Mouse (Mus musculus) CH12.LX (cell line): Measurements from ENCODE around the gene Cdipt. TPM values are rescaled to one million over a fixed set of nuclear protein-coding genes. Genes with fewer than 3 reads are reported as not detected.

ENCODE experiments used
- DNase-seq: peaks from one replicate; pipeline ENCODE4 v3.0.0-alpha.2; 2013; ENCODE audit errors: extremely low read depth
- H3K27ac ChIP-seq: 2 replicates; pipeline ENCODE4 v1.5.1; 2012; ENCODE audit warnings: low read depth, mild to moderate bottlenecking, control low read depth, moderate library complexity; ENCODE audit not compliant: insufficient read depth
- H3K27me3 ChIP-seq: replicated peaks from 2 replicates; pipeline ENCODE3; 2012; ENCODE audit warnings: inconsistent platforms
- H3K36me3 ChIP-seq, 2 experiments: replicated peaks in 1 of 2; 2 replicates each; pipeline versions ENCODE3 to v1.6.1; 2012; ENCODE audit warnings: inconsistent platforms in 1 of 2, low read length in 1 of 2, mild to moderate bottlenecking in 1 of 2, mixed read lengths in 1 of 2, moderate library complexity in 1 of 2; ENCODE audit not compliant: control insufficient read depth in 1 of 2, insufficient read depth in 1 of 2
- H3K4me1 ChIP-seq, 2 experiments: 2 replicates each; pipeline ENCODE4 v1.6.1; 2012; ENCODE audit warnings: inconsistent platforms in 1 of 2, moderate library complexity in 1 of 2; ENCODE audit not compliant: insufficient read depth in 2 of 2, control insufficient read depth in 1 of 2
- H3K4me2 ChIP-seq: 2 replicates; pipeline ENCODE4 v1.6.1; 2012; ENCODE audit warnings: low read depth, mild to moderate bottlenecking, control low read depth; ENCODE audit not compliant: poor library complexity, insufficient read depth, severe bottlenecking
- H3K4me3 ChIP-seq, 3 experiments: fragments of 150-350 bp in 1 of 3; sonication (generic) in 1 of 3; replicated peaks in 1 of 3; 2 replicates each; pipeline versions ENCODE3 to v1.5.1; 2011 to 2012; ENCODE audit warnings: low read depth in 2 of 3, low read length in 2 of 3, mild to moderate bottlenecking in 2 of 3, moderate library complexity in 2 of 3, control low read depth in 1 of 3, improper control_type of control experiment in 1 of 3, inconsistent platforms in 1 of 3, mixed read lengths in 1 of 3; ENCODE audit not compliant: poor library complexity in 1 of 3
- H3K79me2 ChIP-seq: replicated peaks from 2 replicates; pipeline ENCODE4 v1.6.1; 2012; ENCODE audit warnings: mild to moderate bottlenecking, moderate library complexity; ENCODE audit not compliant: control insufficient read depth, poor library complexity, insufficient read depth, severe bottlenecking; ENCODE audit errors: extremely low read depth
- H3K9ac ChIP-seq: 2 replicates; pipeline ENCODE4 v1.6.1; 2012; ENCODE audit warnings: low read depth, mild to moderate bottlenecking, control low read depth, moderate library complexity; ENCODE audit not compliant: insufficient read depth
- H3K9me3 ChIP-seq: replicated peaks from 2 replicates; pipeline ENCODE3; 2012; ENCODE audit warnings: low read length, inconsistent platforms, mixed read lengths
- BHLHE40 ChIP-seq: IDR thresholded peaks from 2 replicates; pipeline ENCODE4 v1.6.1; 2011; ENCODE audit warnings: mild to moderate bottlenecking, low read depth, low read length, improper control_type of control experiment
- CHD2 ChIP-seq: IDR thresholded peaks from 2 replicates; pipeline ENCODE4 v1.6.1; 2011; ENCODE audit warnings: low read length, improper control_type of control experiment
- ETS1 ChIP-seq: conservative IDR thresholded peaks from 2 replicates; pipeline ENCODE4 v1.6.1; 2012; ENCODE audit warnings: low read depth, mild to moderate bottlenecking, inconsistent platforms, low read length, improper control_type of control experiment, moderate library complexity
- GABPA ChIP-seq: IDR thresholded peaks from 2 replicates; pipeline ENCODE4 v1.6.1; 2012; ENCODE audit warnings: low read depth, low read length, improper control_type of control experiment, inconsistent platforms; ENCODE audit not compliant: insufficient replicate concordance
- HCFC1 ChIP-seq: IDR thresholded peaks from 2 replicates; pipeline ENCODE4 v1.6.1; 2012; ENCODE audit warnings: low read depth, mild to moderate bottlenecking, inconsistent platforms, low read length, improper control_type of control experiment
- IRF4 ChIP-seq: IDR thresholded peaks from 2 replicates; pipeline ENCODE4 v1.6.1; 2014; ENCODE audit warnings: low read depth, mild to moderate bottlenecking, inconsistent platforms, low read length, improper control_type of control experiment
- MAX ChIP-seq: IDR thresholded peaks from 2 replicates; pipeline ENCODE4 v1.6.1; 2011; ENCODE audit warnings: low read length, improper control_type of control experiment
- MXI1 ChIP-seq: IDR thresholded peaks from 2 replicates; pipeline ENCODE4 v1.6.1; 2011; ENCODE audit warnings: mild to moderate bottlenecking, low read depth, low read length, improper control_type of control experiment
- NRF1 ChIP-seq: IDR thresholded peaks from 2 replicates; pipeline ENCODE4 v1.6.1; 2014; ENCODE audit warnings: low read depth, mild to moderate bottlenecking, inconsistent platforms, low read length, improper control_type of control experiment, moderate library complexity
- POLR2A ChIP-seq: IDR thresholded peaks from 2 replicates; pipeline ENCODE4 v1.6.1; 2011; ENCODE audit warnings: low read depth, mild to moderate bottlenecking, improper control_type of control experiment, low read length
- POLR2AphosphoS2 ChIP-seq: IDR thresholded peaks from 2 replicates; pipeline ENCODE4 v1.6.1; 2011; ENCODE audit warnings: low read depth, low read length, improper control_type of control experiment
- RAD21 ChIP-seq: IDR thresholded peaks from 2 replicates; pipeline ENCODE4 v1.6.1; 2011; ENCODE audit warnings: low read depth, mild to moderate bottlenecking, low read length, improper control_type of control experiment, moderate library complexity
- SIN3A ChIP-seq: IDR thresholded peaks from 2 replicates; pipeline ENCODE4 v1.6.1; 2012; ENCODE audit warnings: low read length, improper control_type of control experiment, inconsistent platforms
- SMC3 ChIP-seq: IDR thresholded peaks from 2 replicates; pipeline ENCODE4 v1.6.1; 2011; ENCODE audit warnings: low read depth, low read length, improper control_type of control experiment
- USF1 ChIP-seq: IDR thresholded peaks from 2 replicates; pipeline ENCODE4 v1.6.1; 2014; ENCODE audit warnings: low read depth, mild to moderate bottlenecking, inconsistent platforms, low read length, improper control_type of control experiment
- USF2 ChIP-seq: conservative IDR thresholded peaks from 2 replicates; pipeline ENCODE4 v1.6.1; 2011; ENCODE audit warnings: low read depth, low read length, improper control_type of control experiment
- ZKSCAN1 ChIP-seq: IDR thresholded peaks from 2 replicates; pipeline ENCODE4 v1.6.1; 2012; ENCODE audit warnings: low read depth, inconsistent platforms, low read length, improper control_type of control experiment, borderline replicate concordance
- dilution Hi-C: fragments of 300-500 bp; cut with MboI; formaldehyde crosslinking; loops from 2 replicates; pipeline ENCODE4 v1.14.3; 2020; ENCODE audit warnings: low sequenced_read_pairs; ENCODE audit not compliant: extremely low pct_unique_long_range_greater_than_20kb, extremely low pct_ligation_motif_present
- in situ Hi-C: fragments of 300-500 bp; cut with MboI; formaldehyde crosslinking; loops from 3 replicates; pipeline ENCODE4 v1.14.3; 2019; ENCODE audit warnings: low sequenced_read_pairs, low pct_ligation_motif_present, low pct_unique_long_range_greater_than_20kb, mixed read lengths
- polyA plus RNA-seq: library from polyadenylated mRNA; unstranded; fragments of >175 nt; gene quantifications from 2 replicates; pipeline ENCODE4 v1.2.1, GENCODE M21; 2012; ENCODE audit warnings: low read depth; ENCODE audit not compliant: insufficient read length
- total RNA-seq, 2 experiments: library from RNA; depleted of rRNA; stranded (reverse); fragments of 300-350 nt in 1 of 2; fragments of >200 nt in 1 of 2; gene quantifications; 2 replicates each; pipeline ENCODE4 v1.2.3; 2012 to 2014

Gene Cdipt
- total and polyA plus RNA-seq, 3 experiments: 72.8 to 138 (median 108) TPM

- Histone ChIP-seq H3K4me3 (no peak overlapping the region), H3K27me3 (no peaks in the 10 kb centered on the region), H3K36me3 (peaks cover 6 to 36% of the 10 kb centered on the region in 2 experiments), H3K4me2 (no peak overlapping the region), H3K27ac (no peak overlapping the region), H3K4me1 (peaks cover 40 to 79% of the 10 kb centered on the region in 2 experiments), H3K79me2 (peaks cover 14% of the 10 kb centered on the region), H3K9me3 (no peaks in the 10 kb centered on the region), H3K9ac (no peak overlapping the region)
- TF ChIP-seq ZKSCAN1 (no peak), ETS1 (no peak), USF1 (no peak), SMC3 (no peak), NRF1 (no peak), RAD21 (no peak), POLR2AphosphoS2 (no peak), USF2 (no peak), MAX (no peak)
- DNase-seq: no peak
- dilution Hi-C loops (no loop called here), in situ Hi-C loops (loop anchor here (10.0 kb wide), 1 partner anchor 307 kb away; the partner anchor contains the start of gene Coro1a)
These were observed 36.0 kb downstream of the Cdipt start for GRCm38 (mm10) chr7:127011717-127012116.

GRCm38 (mm10) chr7:127012374-127012773 lies 36.7 kb downstream of the Cdipt start:
- Histone ChIP-seq H3K4me2 (no peak overlapping the region), H3K27me3 (no peaks in the 10 kb centered on the region), H3K4me1 (peaks cover 35 to 72% of the 10 kb centered on the region in 2 experiments), H3K9me3 (no peaks in the 10 kb centered on the region), H3K27ac (no peak overlapping the region), H3K4me3 (no peak overlapping the region), H3K9ac (no peak overlapping the region), H3K79me2 (peaks cover 14% of the 10 kb centered on the region), H3K36me3 (peaks cover 6 to 36% of the 10 kb centered on the region in 2 experiments)
- DNase-seq: no peak
- dilution Hi-C loops: no loop called here
- in situ Hi-C loops: loop anchor here (10.0 kb wide), 1 partner anchor 308 kb away; the partner anchor contains the start of gene Coro1a
- TF ChIP-seq NRF1 (no peak), USF2 (no peak), BHLHE40 (no peak), ETS1 (no peak), CHD2 (no peak)

- dilution Hi-C loops (no loop called here), in situ Hi-C loops (loop anchor here (10.0 kb wide), 1 partner anchor 308 kb away; the partner anchor contains the start of gene Coro1a)
- Histone ChIP-seq H3K4me2 (0 out of 2 replicates have a peak overlapping the region, but pooled peaks have one; percentile 60), H3K9me3 (no peaks in the 10 kb centered on the region), H3K79me2 (peaks cover 14% of the 10 kb centered on the region), H3K9ac (no peak overlapping the region), H3K36me3 (peaks cover 6 to 36% of the 10 kb centered on the region in 2 experiments), H3K4me1 (peaks cover 31 to 72% of the 10 kb centered on the region in 2 experiments), H3K4me3 (no peak overlapping the region), H3K27ac (no peak overlapping the region), H3K27me3 (no peaks in the 10 kb centered on the region)
- TF ChIP-seq IRF4 (no peak), POLR2A (no peak), USF1 (no peak), GABPA (no peak), MXI1 (no peak), ZKSCAN1 (no peak), SIN3A (no peak), HCFC1 (no peak)
- no peak for DNase-seq
These were observed 37.1 kb downstream of the Cdipt start for GRCm38 (mm10) chr7:127012845-127013244.
